Mouse (Mus musculus) left cerebral cortex, adult 18-20 months (tissue): ENCODE measurements at regions not wholly inside any gene's neighbourhood (a gene's known extent, or its start where the extent isn't known, plus 50 kb on each side); places are given as distances from the start of the nearest gene placed in this dataset.

ENCODE experiments used
- DNase-seq, 2 experiments: peaks; one replicate each; pipeline ENCODE4 v3.0.0; 2021 to 2022; ENCODE audit warnings: low spot score in 2 of 2, mixed read lengths in 1 of 2

- no peak for DNase-seq
Observed at GRCm38 (mm10) chr8:97477098-97477457, 1588.7 kb upstream of the Got2 start.

DNA sequence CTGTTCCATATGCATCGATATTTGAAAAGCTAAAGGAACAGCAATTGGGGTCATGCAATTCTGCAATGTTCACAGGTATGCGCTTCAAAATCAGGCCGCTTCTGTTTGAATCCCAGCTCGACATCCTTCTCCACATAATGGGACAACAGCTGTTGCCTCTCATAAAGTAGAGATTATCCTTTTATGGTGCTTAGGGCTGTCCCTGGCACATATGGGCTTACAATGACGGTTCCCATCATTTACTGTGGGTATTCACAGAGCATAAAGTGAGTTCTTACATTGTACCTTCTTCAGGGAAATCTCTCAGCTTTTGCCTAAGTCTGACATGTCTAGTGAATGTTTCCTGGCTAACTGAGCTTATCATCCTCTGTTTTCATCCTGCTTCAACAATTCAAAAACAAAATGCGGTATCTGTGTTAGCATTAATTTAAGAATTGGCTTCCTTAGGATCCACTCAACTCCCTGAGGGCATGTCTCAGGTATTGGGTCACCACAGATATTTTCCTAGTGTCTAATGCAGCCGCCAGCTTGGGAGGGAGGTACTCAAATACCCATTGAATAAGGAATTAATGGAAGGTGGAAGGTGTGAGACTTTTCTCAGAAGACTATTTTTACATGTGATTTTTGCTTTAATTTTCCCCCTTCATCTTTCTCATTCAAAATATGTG lies 1588.2 kb upstream of the Got2 start:
- DNase-seq = no peak

DNA sequence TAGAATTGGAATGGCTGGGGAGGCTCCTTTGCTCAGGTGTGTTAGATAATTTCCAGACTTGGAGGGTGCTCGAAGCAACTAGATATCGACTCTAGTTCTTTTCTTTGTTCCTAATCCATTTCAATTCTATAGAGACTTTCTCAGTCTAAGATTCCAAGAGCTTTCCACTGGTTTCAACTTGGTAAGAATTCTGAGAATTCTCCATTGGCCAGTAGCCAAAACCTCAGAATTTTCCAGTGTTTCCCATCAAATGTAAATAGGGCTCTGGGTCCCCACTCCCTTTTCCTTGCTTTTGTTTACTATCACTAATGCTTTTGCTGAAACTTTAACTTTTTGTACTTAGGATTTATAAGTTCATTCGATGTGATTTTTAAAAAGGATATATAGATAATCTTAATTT lies 1585.0 kb upstream of the Got2 start:
- DNase-seq = no peak

DNA sequence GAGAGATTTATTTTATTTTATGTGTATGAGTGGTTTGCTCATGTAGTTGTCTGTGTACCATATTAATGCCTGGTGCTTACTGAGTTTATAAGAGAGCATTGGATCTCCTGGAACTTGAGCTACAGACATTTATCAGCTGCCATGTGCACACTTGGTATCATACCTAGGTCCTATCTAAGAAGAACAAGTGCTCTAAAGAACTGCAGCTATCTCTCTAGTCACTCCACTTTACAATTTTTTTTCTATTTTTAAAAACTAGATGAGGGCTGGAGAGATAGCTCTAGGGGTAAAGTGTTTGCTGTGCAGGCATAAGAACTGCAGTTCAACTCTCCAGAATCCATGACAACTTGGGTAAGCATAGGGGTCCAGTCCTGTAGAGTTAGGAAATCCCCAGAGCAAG lies 1573.1 kb upstream of the Got2 start:
- DNase-seq = no peak

GRCm38 (mm10) chr8:97447696-97448095 lies 1559.3 kb upstream of the Got2 start:
- no peak for DNase-seq

GRCm38 (mm10) chr8:97441483-97441882 lies 1553.1 kb upstream of the Got2 start:
- no peak for DNase-seq

GRCm38 (mm10) chr8:97433584-97433983 lies 1545.2 kb upstream of the Got2 start:
- no peak for DNase-seq

DNA sequence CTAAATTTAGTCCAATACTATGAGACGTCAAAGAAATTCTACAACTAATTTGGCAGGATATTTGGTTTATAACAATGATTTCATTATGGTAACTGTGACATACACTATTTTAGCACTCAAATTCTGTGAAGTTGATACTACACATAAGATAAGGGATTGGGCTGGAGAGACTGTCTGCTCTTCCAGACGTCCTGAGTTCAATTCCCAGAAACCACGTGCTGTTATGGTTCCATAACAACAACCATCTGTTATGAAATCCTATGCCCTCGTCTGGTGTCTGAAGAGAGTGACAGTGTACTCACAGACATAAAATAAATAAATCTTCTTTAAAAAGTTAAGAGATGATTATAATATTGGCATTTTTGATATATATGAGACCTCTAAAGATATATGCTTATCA lies 1543.1 kb upstream of the Got2 start:
- no peak for DNase-seq

GRCm38 (mm10) chr8:97422331-97422730 lies 1534.0 kb upstream of the Got2 start:
- no peak for DNase-seq

DNA sequence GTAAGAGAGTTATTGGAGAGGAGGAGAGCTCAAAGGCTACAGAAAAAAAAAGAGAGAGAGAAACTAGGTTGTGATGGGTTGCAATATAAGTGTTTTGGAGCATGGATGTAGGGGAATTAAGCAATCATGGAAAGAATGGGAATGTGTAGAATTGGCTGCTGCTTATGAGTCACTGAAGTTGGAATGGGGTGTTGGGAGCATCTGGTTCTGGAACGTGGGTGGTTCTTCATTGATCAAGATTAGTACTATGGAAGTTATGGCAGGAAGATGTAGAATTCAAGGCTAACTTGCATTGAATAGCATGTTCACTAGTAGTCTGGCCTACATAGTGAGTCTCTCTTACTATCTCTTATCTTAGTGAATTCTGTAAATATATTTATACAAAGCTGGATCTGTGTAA lies 1526.4 kb upstream of the Got2 start:
- no peak for DNase-seq

DNA sequence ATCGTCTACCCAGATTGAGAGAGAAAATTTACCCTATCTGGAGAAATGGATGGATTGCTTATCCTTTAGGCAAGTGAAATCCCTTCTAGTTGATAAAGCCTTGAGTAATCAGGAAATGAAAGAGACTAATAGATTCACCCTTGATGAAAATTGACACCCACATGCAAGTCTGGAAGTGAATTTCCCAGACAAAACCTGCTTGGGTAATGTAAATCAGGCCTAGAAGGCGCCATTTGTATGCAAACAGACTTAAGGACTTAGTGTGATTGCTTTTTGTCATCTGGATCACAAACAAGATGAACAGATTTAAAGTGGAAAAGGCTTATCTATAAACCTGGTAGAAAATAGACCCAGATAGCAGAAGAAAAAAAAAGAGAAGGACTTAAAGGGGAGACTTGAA lies 1515.0 kb upstream of the Got2 start:
- DNase-seq = no peak

- no peak for DNase-seq
Observed at GRCm38 (mm10) chr8:97397327-97397719, 1509.0 kb upstream of the Got2 start.

DNA sequence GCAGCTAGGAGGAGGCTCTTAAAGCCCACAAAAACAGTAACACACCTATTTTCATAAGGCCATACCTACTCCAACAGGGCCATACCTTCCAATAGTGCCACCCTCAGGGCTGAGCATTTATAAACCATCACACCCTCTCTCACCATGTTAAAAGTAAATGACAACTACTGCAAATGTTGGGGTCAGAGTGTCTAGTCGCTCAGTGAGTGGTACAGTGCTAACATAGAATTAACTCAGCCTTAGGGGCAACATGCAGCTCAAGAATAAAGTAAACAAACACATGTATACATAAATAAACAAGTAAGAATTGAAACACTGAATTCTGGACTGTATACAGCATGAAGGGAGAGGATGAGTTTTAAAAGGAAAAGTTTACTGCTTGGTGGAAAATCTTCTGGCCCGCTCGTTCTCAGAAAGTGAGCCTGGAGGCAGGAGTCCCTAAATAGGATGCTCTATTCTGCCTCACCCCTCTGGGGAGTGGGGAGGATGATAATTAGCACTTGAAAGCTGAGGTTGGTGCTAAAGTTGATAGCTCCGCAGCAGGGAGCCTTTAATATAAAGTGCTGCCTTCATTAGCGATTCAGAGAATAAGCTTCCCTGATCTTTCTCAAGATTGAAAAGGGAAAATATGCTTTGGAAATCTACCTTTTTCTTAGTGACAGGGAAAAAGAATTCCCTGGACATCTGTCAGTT lies 1508.4 kb upstream of the Got2 start:
- DNase-seq = no peak

DNA sequence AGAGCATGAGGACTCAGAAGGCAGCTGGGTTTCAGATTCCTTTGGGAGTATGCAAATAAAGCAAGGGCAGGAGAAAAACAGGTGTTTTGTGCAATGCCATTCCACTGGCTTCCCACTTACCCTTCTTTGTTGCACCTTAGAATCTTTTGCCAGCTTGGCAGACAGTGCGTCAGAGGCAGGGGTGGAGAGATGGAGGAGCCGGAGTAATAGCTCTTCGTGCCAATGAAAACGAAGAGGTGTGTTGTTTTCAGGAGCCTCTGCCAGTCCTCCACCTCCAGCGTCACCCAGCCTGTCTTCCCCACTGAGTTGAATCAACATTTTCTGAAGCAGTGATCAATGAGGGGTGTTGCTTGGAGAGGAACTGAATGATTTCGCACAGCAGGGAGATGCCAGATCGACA lies 1501.3 kb upstream of the Got2 start:
- DNase-seq = peak; percentile 9 to 11

DNA sequence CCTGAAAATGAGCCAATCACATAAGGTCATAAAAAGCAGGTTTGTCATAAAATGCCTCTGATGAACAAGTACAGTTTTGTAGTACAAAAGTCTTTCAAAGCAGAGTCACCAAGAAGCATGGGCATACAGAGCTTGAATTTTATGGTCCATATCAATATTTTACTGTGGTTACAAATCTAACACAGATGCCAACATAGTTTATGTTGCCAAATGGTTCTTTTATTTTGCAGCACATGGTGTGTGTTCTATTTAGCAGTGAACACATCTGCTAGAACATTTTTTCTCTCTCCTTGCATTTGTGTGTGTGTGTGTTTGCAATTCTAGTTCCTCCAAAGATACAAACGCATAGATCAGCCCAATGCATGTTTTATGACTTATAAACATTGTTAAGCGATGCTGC lies 1500.8 kb upstream of the Got2 start:
- DNase-seq = no peak

GRCm38 (mm10) chr8:97374911-97375771 lies 1486.8 kb upstream of the Got2 start:
- no peak for DNase-seq

DNA sequence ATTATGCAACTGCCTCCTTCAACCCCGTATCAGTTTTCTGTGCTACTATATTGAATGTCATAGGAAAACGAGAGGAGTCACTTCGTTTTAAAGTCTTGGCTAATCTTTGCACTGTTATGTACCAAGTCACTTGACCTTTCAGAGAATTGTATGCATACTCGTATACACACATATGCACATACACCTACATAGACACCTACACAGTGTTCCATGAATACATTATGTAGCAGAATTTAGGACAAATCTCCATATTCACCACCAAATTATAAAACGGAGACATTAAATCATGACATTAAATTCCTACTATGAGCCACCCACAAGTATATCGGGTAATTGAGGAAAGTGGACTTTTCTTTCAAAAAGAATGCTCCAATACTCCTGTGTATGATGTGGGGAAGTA lies 1458.3 kb upstream of the Got2 start:
- DNase-seq = peak in 1 of 2 experiments; percentile 8

DNA sequence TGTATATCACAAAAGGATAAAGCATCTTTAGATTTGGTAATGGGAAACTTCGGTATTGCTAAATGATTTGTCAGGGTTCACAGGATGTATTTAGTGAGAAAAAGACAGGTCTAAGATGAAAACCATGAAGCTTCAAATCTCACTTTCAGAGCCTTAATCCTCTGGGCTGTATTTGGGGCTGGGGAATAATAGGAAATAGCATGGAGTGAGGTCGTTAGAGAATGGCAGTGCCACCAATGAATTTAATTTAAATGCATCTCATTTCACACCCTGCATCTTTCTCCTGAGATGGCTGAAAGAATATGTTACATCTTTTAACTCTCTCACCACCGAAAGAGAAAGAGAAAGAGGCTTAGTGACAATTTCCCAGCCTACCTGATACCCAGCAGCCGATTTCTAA lies 1427.2 kb upstream of the Got2 start:
- DNase-seq = no peak

DNA sequence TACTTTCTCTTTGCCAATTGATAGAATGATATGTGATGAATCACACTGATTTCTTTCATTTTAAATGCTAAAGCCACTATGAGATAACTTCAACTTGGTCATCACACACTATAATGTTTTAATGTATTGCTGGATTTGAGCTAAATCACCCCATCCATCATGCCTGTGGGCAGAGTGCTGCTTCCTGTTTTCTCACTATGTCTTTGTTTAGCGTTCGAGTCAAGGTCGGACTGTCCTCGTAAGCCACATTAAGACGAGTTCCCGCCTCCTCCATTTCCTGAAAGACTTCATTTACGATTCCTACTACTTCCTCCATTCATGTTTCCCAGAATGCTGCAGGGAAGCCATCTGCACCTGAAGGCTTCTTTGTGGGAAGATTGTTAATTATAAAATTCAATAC lies 1420.0 kb upstream of the Got2 start:
- no peak for DNase-seq

- DNase-seq = no peak
Observed at GRCm38 (mm10) chr8:97270582-97270981, 1382.2 kb upstream of the Got2 start.

DNA sequence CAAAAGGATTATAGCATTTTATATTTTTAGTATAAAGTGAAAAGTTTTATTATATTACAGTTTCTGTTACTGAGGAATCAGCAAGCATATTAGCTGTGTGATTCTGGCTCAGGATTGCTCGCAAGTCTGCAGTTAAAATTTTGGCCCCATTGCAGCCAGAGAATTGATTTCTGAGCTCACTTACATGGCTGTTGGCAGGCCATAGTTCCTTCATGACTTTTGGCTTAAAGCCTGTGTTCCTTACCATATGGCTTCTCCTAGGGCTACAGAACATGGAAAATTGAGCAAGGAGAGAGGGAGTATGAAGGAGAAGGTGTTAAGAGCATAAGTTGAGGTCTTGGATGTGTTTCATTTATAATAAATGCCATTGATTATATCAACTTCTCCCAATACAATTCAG lies 1372.6 kb upstream of the Got2 start:
- DNase-seq = no peak

DNA sequence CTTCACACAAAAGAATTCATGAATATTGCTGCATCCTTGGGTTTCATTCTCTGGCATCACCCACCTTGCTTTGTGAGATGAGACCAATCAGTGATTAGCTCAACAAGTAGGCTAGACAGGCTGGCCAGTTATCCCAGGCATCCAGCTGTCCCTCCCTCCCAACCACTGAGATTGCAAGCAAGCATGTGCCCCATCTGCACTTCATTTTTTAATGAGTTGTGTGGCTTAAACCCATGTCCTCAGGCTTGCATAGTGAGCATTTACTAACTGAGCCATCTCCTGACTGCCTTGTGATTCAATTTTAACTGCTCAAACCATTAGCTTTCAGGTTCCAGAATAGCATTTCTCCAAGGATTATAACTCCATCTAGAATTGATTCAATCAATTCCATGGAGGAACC lies 1365.8 kb upstream of the Got2 start:
- no peak for DNase-seq
